Mouse (Mus musculus): Measurements from ENCODE around the gene Syngr4.

- TF ChIP-seq POLR2A (IDR thresholded peaks at IDR 0.05; ENCODE audit: low read depth, low read length) (no peak), RCOR1 (conservative IDR thresholded peaks at IDR 0.05; ENCODE audit: low read depth, low read length) (no peak), SIN3A (IDR thresholded peaks at IDR 0.05; ENCODE audit: low read length) (no peak), ELF1 (IDR thresholded peaks at IDR 0.05; ENCODE audit: low read depth, low read length) (no peak), CTCF (conservative IDR thresholded peaks at IDR 0.05 in 1 of 2, IDR thresholded peaks at IDR 0.05 in 1 of 2; ENCODE audit: low read depth in 2 of 2, low read length in 2 of 2) (no peak), JUN (IDR thresholded peaks at IDR 0.05; ENCODE audit: insufficient read depth, low read depth, low read length) (no peak), TCF12 (IDR thresholded peaks at IDR 0.05; ENCODE audit: low read depth, low read length) (no peak), UBTF (IDR thresholded peaks at IDR 0.05; ENCODE audit: low read depth, low read length) (no peak), RAD21 (IDR thresholded peaks at IDR 0.05; ENCODE audit: low read depth, low read length) (no peak), NELFE (IDR thresholded peaks at IDR 0.05; ENCODE audit: low read depth, low read length) (no peak), ZNF384 (IDR thresholded peaks at IDR 0.05; ENCODE audit: low read depth, low read length) (no peak)
Observed at GRCm38 (mm10) chr7:45870282-45871058, 26.0 kb downstream of the Syngr4 start.

Measured in CH12.LX (cell line).